Mouse (Mus musculus): Measurements from ENCODE around the gene Atg101. TPM values are rescaled to one million over a fixed set of nuclear protein-coding genes. Genes with fewer than 3 reads are reported as not detected.

Gene Atg101
- polyA plus RNA-seq (2012; rRNA removed; ENCODE audit: low replicate concordance): 29.3 and 31.4 TPM in 2 replicates

DNA sequence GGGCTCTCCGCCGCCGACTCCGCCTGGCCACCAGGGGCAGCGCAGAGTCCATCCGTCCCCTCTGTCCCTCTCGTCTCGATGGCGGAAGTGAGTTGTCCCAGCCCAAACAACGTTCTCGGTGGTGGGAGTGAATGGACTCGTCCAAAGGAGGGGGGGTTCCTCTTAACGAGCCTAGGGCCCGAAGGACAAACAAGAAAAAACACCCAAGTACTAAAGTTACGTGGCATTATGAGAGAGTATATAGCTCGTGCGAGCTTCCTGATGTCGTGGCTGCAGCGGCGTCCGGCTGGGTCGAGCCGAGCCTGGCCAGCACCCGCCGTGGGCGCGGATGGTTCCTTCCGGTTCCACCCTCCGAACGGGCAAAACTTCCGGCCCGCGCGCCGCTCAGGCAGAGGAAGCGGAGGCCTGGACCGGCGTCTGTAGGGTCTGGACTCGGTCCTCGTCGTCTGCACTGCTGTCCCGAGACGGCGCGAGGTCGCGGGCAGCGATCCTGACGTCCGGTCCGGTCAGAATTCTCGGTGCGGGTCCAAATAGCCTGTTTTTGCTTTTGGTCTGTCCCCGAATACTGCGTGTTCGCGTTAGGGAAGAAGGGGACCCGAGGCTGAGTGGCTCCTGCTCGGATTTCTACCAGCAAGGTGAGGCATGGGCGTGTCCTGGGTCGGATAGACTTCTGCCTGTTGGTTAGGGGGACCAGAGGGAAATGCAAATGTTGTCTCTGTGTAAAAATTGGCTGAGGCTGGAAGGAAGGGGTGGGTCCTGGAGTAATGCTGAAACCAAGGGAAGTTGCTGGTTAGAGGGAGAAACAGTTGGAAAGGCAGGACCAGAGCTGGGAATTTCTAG, at the start of gene Atg101:
Gene Atg101, plus strand, starts transcription at position 362 of the 840 bp plus-strand sequence.

DNA sequence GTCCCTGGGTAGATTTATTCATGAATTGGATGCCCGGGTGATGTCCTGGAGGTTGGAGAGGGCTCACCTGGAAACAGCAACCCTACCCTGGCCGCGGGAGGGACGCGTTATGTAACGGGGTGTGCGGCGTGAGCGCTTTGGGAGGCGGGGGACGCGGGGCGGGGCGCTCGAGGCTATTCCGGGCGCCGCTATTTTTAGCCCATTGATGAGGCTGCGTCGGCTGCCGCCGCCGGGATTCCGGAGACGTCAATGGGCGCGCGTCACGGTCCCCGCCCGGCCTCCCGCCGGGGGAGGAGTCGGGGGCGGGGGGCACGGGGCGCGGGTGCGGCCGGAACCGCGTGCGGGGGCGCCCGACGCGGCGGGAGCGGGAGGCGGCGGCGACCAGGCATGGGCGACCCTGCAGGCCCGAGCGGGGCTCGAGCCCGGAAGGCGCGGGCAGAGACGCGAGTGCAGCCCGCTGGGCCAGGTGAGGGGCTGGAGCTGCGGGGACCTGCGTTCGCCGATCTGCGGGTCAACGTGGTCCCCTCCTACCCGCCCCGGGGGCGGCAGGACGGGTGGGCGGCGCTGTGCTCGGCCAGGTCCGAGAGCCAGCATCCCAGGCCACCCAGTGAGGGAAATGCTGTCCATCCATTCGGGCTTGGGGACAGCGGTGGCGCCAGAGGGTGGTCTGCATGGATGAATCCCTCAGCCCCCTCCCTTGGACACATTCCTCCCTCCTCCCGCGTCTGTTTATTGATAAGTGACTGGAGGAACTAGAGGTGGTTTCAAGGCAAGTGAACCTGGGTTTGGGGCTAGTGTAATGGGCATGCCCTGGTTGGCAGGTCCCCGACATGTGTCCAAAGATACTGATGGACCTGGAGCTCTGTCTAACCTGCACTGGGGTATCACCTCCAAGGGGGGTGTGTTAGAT, 29.9 kb upstream of the Atg101 start, which contains the start of gene Nr4a1:
Gene Nr4a1, plus strand, starts transcription at position 384 of the 910 bp plus-strand sequence.

DNA sequence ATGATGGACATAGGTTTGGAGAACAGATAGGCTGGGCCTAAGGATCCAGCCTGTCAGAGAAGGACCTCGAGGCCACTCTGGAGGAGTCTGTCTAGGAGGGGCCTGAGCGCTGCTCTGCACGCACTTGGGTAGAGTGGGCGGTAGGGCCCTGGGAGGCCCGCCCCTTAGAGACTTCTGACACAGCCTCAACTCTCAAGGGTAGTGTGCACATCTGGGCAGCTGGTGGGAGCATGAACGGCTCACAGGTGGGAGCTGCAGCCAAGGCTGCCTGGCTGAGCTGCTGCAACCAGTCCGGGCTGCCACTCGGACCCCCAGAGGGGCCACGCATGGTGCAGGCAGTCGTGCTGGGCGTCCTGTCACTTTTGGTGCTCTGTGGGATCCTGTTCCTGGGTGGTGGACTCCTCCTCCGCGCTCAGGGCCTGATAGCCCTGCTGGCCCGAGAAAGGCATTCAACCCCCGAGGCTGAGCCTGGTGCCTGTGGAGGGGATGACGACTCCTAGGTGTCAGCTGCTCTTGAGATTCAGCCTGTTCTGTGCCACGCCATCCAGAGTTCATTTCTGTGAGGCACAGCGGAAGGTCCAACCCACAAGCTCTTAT, 9.1 kb downstream of the Atg101 start, which contains the start of gene 6030408B16Rik:
Gene 6030408B16Rik, plus strand, starts transcription at position 188 of the 597 bp plus-strand sequence.

Other genes starting within 250 kb of the Atg101 start
- 0.30 and 1.0 TPM in 2 replicates for gene Gm47841, start 236.9 kb upstream of the Atg101 start, polyA plus RNA-seq (2012; rRNA removed; ENCODE audit: low replicate concordance)
- gene Fignl2, start 205.7 kb upstream of the Atg101 start, polyA plus RNA-seq (2012; rRNA removed; ENCODE audit: low replicate concordance): 6.8 and 13.7 TPM in 2 replicates
- 0.12 TPM in 1 of 2 replicates, not detected in the other for gene Ankrd33, start 168.5 kb upstream of the Atg101 start, polyA plus RNA-seq (2012; rRNA removed; ENCODE audit: low replicate concordance)
- 49.7 and 54.4 TPM in 2 replicates for gene Acvrl1, start 155.8 kb upstream of the Atg101 start, polyA plus RNA-seq (2012; rRNA removed; ENCODE audit: low replicate concordance)
- 30.8 and 31.6 TPM in 2 replicates for gene Acvr1b, start 110.2 kb upstream of the Atg101 start, polyA plus RNA-seq (2012; rRNA removed; ENCODE audit: low replicate concordance)
- 7.8 and 21.9 TPM in 2 replicates for gene Grasp, start 60.1 kb upstream of the Atg101 start, polyA plus RNA-seq (2012; rRNA removed; ENCODE audit: low replicate concordance)
- gene Nr4a1, start 30.0 kb upstream of the Atg101 start, polyA plus RNA-seq (2012; rRNA removed; ENCODE audit: low replicate concordance): 28.9 and 38.2 TPM in 2 replicates
- 0.62 and 0.76 TPM in 2 replicates for gene 6030408B16Rik, start 8.9 kb downstream of the Atg101 start, polyA plus RNA-seq (2012; rRNA removed; ENCODE audit: low replicate concordance)
- gene Krt80, start 85.9 kb downstream of the Atg101 start, polyA plus RNA-seq (2012; rRNA removed; ENCODE audit: low replicate concordance): 8.3 and 21.5 TPM in 2 replicates
- gene Krt7, start 126.8 kb downstream of the Atg101 start, polyA plus RNA-seq (2012; rRNA removed; ENCODE audit: low replicate concordance): 34.4 and 55.3 TPM in 2 replicates
- 0.31 and 0.45 TPM in 2 replicates for gene Krt87, start 154.5 kb downstream of the Atg101 start, polyA plus RNA-seq (2012; rRNA removed; ENCODE audit: low replicate concordance)
- not detected in 2 replicates for gene Krt88, start 163.5 kb downstream of the Atg101 start, polyA plus RNA-seq (2012; rRNA removed; ENCODE audit: low replicate concordance)
- gene Krt81, start 179.5 kb downstream of the Atg101 start, polyA plus RNA-seq (2012; rRNA removed; ENCODE audit: low replicate concordance): not detected in 2 replicates
- gene Krt86, start 189.2 kb downstream of the Atg101 start, polyA plus RNA-seq (2012; rRNA removed; ENCODE audit: low replicate concordance): not detected in 2 replicates
- 0.11 and 0.35 TPM in 2 replicates for gene Krt83, start 207.2 kb downstream of the Atg101 start, polyA plus RNA-seq (2012; rRNA removed; ENCODE audit: low replicate concordance)
- gene Gm49425, start 233.0 kb downstream of the Atg101 start, polyA plus RNA-seq (2012; rRNA removed; ENCODE audit: low replicate concordance): not detected in 2 replicates
- 0.05 TPM in 1 of 2 replicates, not detected in the other for gene Krt84, start 248.5 kb downstream of the Atg101 start, polyA plus RNA-seq (2012; rRNA removed; ENCODE audit: low replicate concordance)